9 mouse cellular contexts compared by ENCODE assay signal in the genomic region with DNA sequence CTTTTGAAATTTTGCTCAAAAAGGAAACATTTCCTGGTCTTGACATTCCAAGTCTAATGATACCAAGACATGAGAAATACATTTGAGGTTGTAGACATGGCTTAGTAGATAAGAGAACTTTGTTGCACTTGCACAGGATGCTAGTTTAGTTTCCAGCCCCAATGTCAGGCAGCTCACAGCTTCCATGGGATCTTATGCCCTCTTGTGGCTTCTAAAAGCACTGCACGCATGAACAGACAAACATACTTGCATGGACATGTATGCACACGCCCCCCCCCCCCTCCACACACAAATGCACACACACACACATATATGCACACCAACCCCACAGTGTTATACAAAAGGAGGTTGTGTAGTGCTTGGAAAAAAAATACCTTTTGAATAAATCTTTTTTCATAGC. TPM values are rescaled to one million over a fixed set of nuclear protein-coding genes. Genes with fewer than 3 reads are reported as not detected.
DNase-seq lines count a peak whose midpoint lies in the region; ATAC-seq and TF ChIP-seq lines count a peak whose summit lies in the region.
"Had no signal": no experiment of that assay in that cellular context is flagged by ENCODE, and none has a peak within 500 bp of the region (broad histone marks: within the 10 kb centered on the region; RNA-seq: fewer than 3 reads in every experiment).

No protein-coding gene starts in this region.

- no peak overlapping the region for H3K4me3 ChIP-seq in forebrain, postnatal 0 days (ENCODE audit: low read depth, low read length)
- no peak overlapping the region for H3K4me3 ChIP-seq in forebrain, embryonic 15.5 days
- H3K4me3 ChIP-seq in liver, embryonic 15.5 days (replicated peaks): no peak overlapping the region
- H3K4me3 ChIP-seq: limb, embryonic 13.5 days had no signal

- TF ChIP-seq CTCF in forebrain, postnatal 0 days (IDR thresholded peaks at IDR 0.05; ENCODE audit: low read depth): peak; percentile 64

- no peak overlapping the region for H3K9ac ChIP-seq in forebrain, postnatal 0 days
- H3K9ac ChIP-seq in forebrain, embryonic 15.5 days (replicated peaks): no peak overlapping the region
- H3K9ac ChIP-seq in liver, embryonic 15.5 days: no peak overlapping the region
- H3K9ac ChIP-seq: limb, embryonic 13.5 days had no signal

- H3K4me2 ChIP-seq in forebrain, postnatal 0 days (ENCODE audit: low read depth): no peak overlapping the region
- H3K4me2 ChIP-seq in forebrain, embryonic 15.5 days (replicated peaks): no peak overlapping the region
- H3K4me2 ChIP-seq in liver, embryonic 15.5 days: no peak overlapping the region
- H3K4me2 ChIP-seq: limb, embryonic 13.5 days had no signal

- DNase-seq in forebrain, postnatal 0 days: no peak
- DNase-seq in 3T3-L1 (ENCODE audit: low read depth, low spot score): peak; percentile 67
- peak; percentile 28 for DNase-seq in adipocyte (ENCODE audit: low spot score)
- DNase-seq in cerebellum, adult 11-12 months: no peak
- DNase-seq in layer of hippocampus, postnatal 14 days (ENCODE audit: low spot score in 2 of 2): no peak
- no peak for DNase-seq in heart, postnatal 25 days (ENCODE audit: low spot score)

- 86% methylated on average over 2 of the region's 2 CpGs for WGBS in forebrain, postnatal 0 days
- WGBS in forebrain, embryonic 15.5 days: 68% methylated on average over 2 of the region's 2 CpGs
- 59% methylated on average over 2 of the region's 2 CpGs for WGBS in liver, embryonic 15.5 days (ENCODE audit: insufficient replicate concordance)

- intact Hi-C loops in heart, postnatal 25 days (cut with DNase I): no loop called here

- ATAC-seq in forebrain, postnatal 0 days: no peak
- no peak for ATAC-seq in forebrain, embryonic 15.5 days (replicated peaks)
- peak; percentile 30; the same call in 1 of the 2 replicates for ATAC-seq in liver, embryonic 15.5 days (ENCODE audit: insufficient read depth)

- no peak overlapping the region for H3K27ac ChIP-seq in forebrain, postnatal 0 days (ENCODE audit: low read depth, low read length)
- H3K27ac ChIP-seq in forebrain, embryonic 15.5 days (replicated peaks): no peak overlapping the region
- H3K27ac ChIP-seq in liver, embryonic 15.5 days (replicated peaks): no peak overlapping the region
- H3K27ac ChIP-seq: limb, embryonic 13.5 days had no signal

- H3K4me1 ChIP-seq in forebrain, postnatal 0 days (ENCODE audit: insufficient read depth): no peaks in the 10 kb centered on the region
- H3K4me1 ChIP-seq in forebrain, embryonic 15.5 days: no peaks in the 10 kb centered on the region
- H3K4me1 ChIP-seq in liver, embryonic 15.5 days (replicated peaks): no peaks in the 10 kb centered on the region
- H3K4me1 ChIP-seq: limb, embryonic 13.5 days had no signal

- no peaks in the 10 kb centered on the region for H3K27me3 ChIP-seq in forebrain, postnatal 0 days (ENCODE audit: insufficient read depth, low read length)
- H3K27me3 ChIP-seq in forebrain, embryonic 15.5 days: no peaks in the 10 kb centered on the region
- H3K27me3 ChIP-seq in liver, embryonic 15.5 days: no peaks in the 10 kb centered on the region
- H3K27me3 ChIP-seq: limb, embryonic 13.5 days had no signal

- no peaks in the 10 kb centered on the region for H3K9me3 ChIP-seq in forebrain, postnatal 0 days (ENCODE audit: low read length)
- H3K9me3 ChIP-seq in forebrain, embryonic 15.5 days: no peaks in the 10 kb centered on the region
- no peaks in the 10 kb centered on the region for H3K9me3 ChIP-seq in liver, embryonic 15.5 days (replicated peaks)
- H3K9me3 ChIP-seq: limb, embryonic 13.5 days had no signal

- no peaks in the 10 kb centered on the region for H3K36me3 ChIP-seq in forebrain, postnatal 0 days (ENCODE audit: insufficient read depth)
- H3K36me3 ChIP-seq in forebrain, embryonic 15.5 days: no peaks in the 10 kb centered on the region
- H3K36me3 ChIP-seq in liver, embryonic 15.5 days (replicated peaks): no peaks in the 10 kb centered on the region
- H3K36me3 ChIP-seq: limb, embryonic 13.5 days had no signal

RNA-seq across cellular contexts. Expression of a gene that starts 14.8 kb away (rescaled TPM):
- total RNA-seq in forebrain, postnatal 0 days (2014; rRNA removed): 33.0 and 42.8 TPM in 2 replicates
- polyA plus RNA-seq in forebrain, postnatal 0 days (2015; fragmentation: Nextera tagmentation; extraction: Ambion mirVana): 135 and 140 TPM in 2 replicates
- polyA plus RNA-seq in forebrain, embryonic 15.5 days (2015; fragmentation: Nextera tagmentation; extraction: Ambion mirVana): 177 TPM in 2 replicates
- 41.4 and 51.2 TPM in 2 replicates for polyA plus RNA-seq in liver, embryonic 15.5 days (2015; fragmentation: Nextera tagmentation; extraction: Ambion mirVana)
- total RNA-seq in layer of hippocampus, postnatal 14 days (2021): 100 to 1,000 TPM; 109 to 112 TPM
- total RNA-seq in heart, postnatal 25 days (2021): 10 to 100 TPM; 81.3 to 91.5 TPM

RNA-seq across cellular contexts. Expression of a gene that starts 28.2 kb away (rescaled TPM):
- total RNA-seq in forebrain, postnatal 0 days (2014; rRNA removed): 8.3 and 10.9 TPM in 2 replicates
- polyA plus RNA-seq in forebrain, postnatal 0 days (2015; fragmentation: Nextera tagmentation; extraction: Ambion mirVana): 8.9 and 11.2 TPM in 2 replicates
- 25.8 and 31.0 TPM in 2 replicates for polyA plus RNA-seq in forebrain, embryonic 15.5 days (2015; fragmentation: Nextera tagmentation; extraction: Ambion mirVana)
- polyA plus RNA-seq in liver, embryonic 15.5 days (2015; fragmentation: Nextera tagmentation; extraction: Ambion mirVana): 12.7 and 13.4 TPM in 2 replicates
- 10 to 100 TPM; 52.0 to 55.0 TPM for total RNA-seq in layer of hippocampus, postnatal 14 days (2021)
- 10 to 100 TPM; 52.7 to 56.0 TPM for total RNA-seq in heart, postnatal 25 days (2021)

RNA-seq across cellular contexts. Expression of a gene that starts 46.0 kb away (rescaled TPM):
- 58.9 and 59.6 TPM in 2 replicates for total RNA-seq in forebrain, postnatal 0 days (2014; rRNA removed)
- 22.3 and 31.4 TPM in 2 replicates for polyA plus RNA-seq in forebrain, postnatal 0 days (2015; fragmentation: Nextera tagmentation; extraction: Ambion mirVana)
- polyA plus RNA-seq in forebrain, embryonic 15.5 days (2015; fragmentation: Nextera tagmentation; extraction: Ambion mirVana): 48.1 and 53.3 TPM in 2 replicates
- 1.4 and 1.5 TPM in 2 replicates for polyA plus RNA-seq in liver, embryonic 15.5 days (2015; fragmentation: Nextera tagmentation; extraction: Ambion mirVana)
- total RNA-seq in layer of hippocampus, postnatal 14 days (2021): 10 to 100 TPM; 28.0 to 29.9 TPM
- total RNA-seq in heart, postnatal 25 days (2021): 1 to 10 TPM; 7.5 to 9.2 TPM

RNA-seq across cellular contexts. Expression of a gene that starts 46.2 kb away (rescaled TPM):
- 17.2 and 18.0 TPM in 2 replicates for total RNA-seq in forebrain, postnatal 0 days (2014; rRNA removed)
- 61.7 and 66.8 TPM in 2 replicates for polyA plus RNA-seq in forebrain, postnatal 0 days (2015; fragmentation: Nextera tagmentation; extraction: Ambion mirVana)
- polyA plus RNA-seq in forebrain, embryonic 15.5 days (2015; fragmentation: Nextera tagmentation; extraction: Ambion mirVana): 63.5 and 73.4 TPM in 2 replicates
- polyA plus RNA-seq in liver, embryonic 15.5 days (2015; fragmentation: Nextera tagmentation; extraction: Ambion mirVana): 66.6 and 68.9 TPM in 2 replicates
- 10 to 100 TPM; 32.4 to 35.3 TPM for total RNA-seq in layer of hippocampus, postnatal 14 days (2021)
- 10 to 100 TPM; 15.5 to 16.2 TPM for total RNA-seq in heart, postnatal 25 days (2021)

Comparison
In these comparisons a context has a peak if more than half of its experiments do, and no peak if none do; other contexts are left out.
1. DNase-seq: peak in 3T3-L1 (single experiment) and adipocyte (single experiment); none in forebrain, postnatal 0 days (single experiment), cerebellum, adult 11-12 months (single experiment), layer of hippocampus, postnatal 14 days (0 of 2) and heart, postnatal 25 days (single experiment).